Mouse (Mus musculus) MEL (cell line): ENCODE results near the gene Cd52. TPM values are rescaled to one million over a fixed set of nuclear protein-coding genes. Genes with fewer than 3 reads are reported as not detected.

ENCODE experiments used
- DNase-seq: peaks from one replicate; pipeline ENCODE4 v3.0.0; 2011; ENCODE audit warnings: low read depth, low spot score
- H3K27ac ChIP-seq: 2 replicates; pipeline ENCODE4 v1.5.1; 2012; ENCODE audit warnings: low read depth, mild to moderate bottlenecking, control low read depth, low read length, moderate library complexity; ENCODE audit not compliant: control insufficient read depth
- H3K27me3 ChIP-seq, 2 experiments: fragments of 150-350 bp in 1 of 2; sonication (generic) in 1 of 2; 2 replicates each; pipeline ENCODE4 v1.6.1; 2012; ENCODE audit warnings: low read length in 2 of 2, mild to moderate bottlenecking in 2 of 2, improper control_type of control experiment in 1 of 2, moderate library complexity in 1 of 2; ENCODE audit not compliant: insufficient read depth in 2 of 2, control insufficient read depth in 1 of 2
- H3K36me3 ChIP-seq, 2 experiments: 2 replicates each; pipeline ENCODE4 v1.6.1; 2012 to 2014; ENCODE audit warnings: low read length in 2 of 2, improper control_type of control experiment in 1 of 2, inconsistent platforms in 1 of 2, mild to moderate bottlenecking in 1 of 2; ENCODE audit not compliant: insufficient read depth in 2 of 2, control insufficient read depth in 1 of 2
- H3K4me1 ChIP-seq, 2 experiments: fragments of 150-350 bp in 1 of 2; sonication (generic) in 1 of 2; 2 replicates each; pipeline ENCODE4 v1.6.1; 2012; ENCODE audit warnings: low read length in 2 of 2, improper control_type of control experiment in 1 of 2, mild to moderate bottlenecking in 1 of 2; ENCODE audit not compliant: insufficient read depth in 2 of 2, control insufficient read depth in 1 of 2
- H3K4me3 ChIP-seq, 2 experiments: fragments of 150-350 bp in 1 of 2; sonication (generic) in 1 of 2; 2 replicates each; pipeline ENCODE4 v1.5.1; 2012; ENCODE audit warnings: low read depth in 2 of 2, low read length in 2 of 2, mild to moderate bottlenecking in 2 of 2, moderate library complexity in 2 of 2, control low read depth in 1 of 2, improper control_type of control experiment in 1 of 2; ENCODE audit not compliant: control insufficient read depth in 1 of 2, insufficient read depth in 1 of 2
- H3K79me2 ChIP-seq: 2 replicates; pipeline ENCODE4 v1.6.1; 2012; ENCODE audit warnings: mild to moderate bottlenecking, low read length, moderate library complexity; ENCODE audit not compliant: control insufficient read depth, poor library complexity, insufficient read depth
- H3K9ac ChIP-seq: 2 replicates; pipeline ENCODE4 v1.6.1; 2012; ENCODE audit warnings: low read depth, mild to moderate bottlenecking, control low read depth, low read length, moderate library complexity; ENCODE audit not compliant: control insufficient read depth, poor library complexity, severe bottlenecking
- H3K9me3 ChIP-seq: fragments of 150-350 bp; sonication (generic); replicated peaks from 2 replicates; pipeline ENCODE4 v1.6.1; 2012; ENCODE audit warnings: mild to moderate bottlenecking, low read length, improper control_type of control experiment, moderate library complexity; ENCODE audit not compliant: insufficient read depth
- BHLHE40 ChIP-seq: IDR thresholded peaks from 2 replicates; pipeline ENCODE4 v1.6.1; 2012; ENCODE audit warnings: low read depth, mild to moderate bottlenecking, inconsistent platforms, low read length, improper control_type of control experiment, borderline replicate concordance
- CHD2 ChIP-seq: IDR thresholded peaks from 2 replicates; pipeline ENCODE4 v1.6.1; 2011; ENCODE audit warnings: low read length, improper control_type of control experiment
- CTCF ChIP-seq, 3 experiments: IDR thresholded peaks in 2 of 3; conservative IDR thresholded peaks in 1 of 3; 2 replicates each; pipeline ENCODE4 v1.5.1; 2011 to 2012; ENCODE audit warnings: low read length in 3 of 3, low read depth in 2 of 3, mild to moderate bottlenecking in 2 of 3, improper control_type of control experiment in 1 of 3, inconsistent platforms in 1 of 3, mixed read lengths in 1 of 3, moderate library complexity in 1 of 3; ENCODE audit not compliant: control insufficient read depth in 1 of 3, insufficient read depth in 1 of 3, poor library complexity in 1 of 3, severe bottlenecking in 1 of 3
- E2F4 ChIP-seq: IDR thresholded peaks from 2 replicates; pipeline ENCODE4 v1.6.1; 2011; ENCODE audit warnings: low read depth, low read length, improper control_type of control experiment, borderline replicate concordance
- ETS1 ChIP-seq: IDR thresholded peaks from 2 replicates; pipeline ENCODE4 v1.6.1; 2012; ENCODE audit warnings: low read depth, mild to moderate bottlenecking, inconsistent platforms, low read length, improper control_type of control experiment, moderate library complexity
- GABPA ChIP-seq: IDR thresholded peaks from 2 replicates; pipeline ENCODE4 v1.6.1; 2012; ENCODE audit warnings: low read depth, mild to moderate bottlenecking, inconsistent platforms, low read length, improper control_type of control experiment, moderate library complexity
- GATA1 ChIP-seq: IDR thresholded peaks from 2 replicates; pipeline ENCODE4 v1.6.1; 2011; ENCODE audit warnings: low read depth, low read length, improper control_type of control experiment
- JUND ChIP-seq: IDR thresholded peaks from 2 replicates; pipeline ENCODE4 v1.6.1; 2011; ENCODE audit warnings: low read depth, mild to moderate bottlenecking, improper control_type of control experiment, low read length
- MAFK ChIP-seq: IDR thresholded peaks from 2 replicates; pipeline ENCODE4 v1.6.1; 2011; ENCODE audit warnings: low read depth, mild to moderate bottlenecking, low read length, improper control_type of control experiment, borderline replicate concordance
- NRF1 ChIP-seq: IDR thresholded peaks from 2 replicates; pipeline ENCODE4 v1.6.1; 2014; ENCODE audit warnings: low read depth, mild to moderate bottlenecking, inconsistent platforms, low read length, improper control_type of control experiment, moderate library complexity; ENCODE audit not compliant: poor library complexity, insufficient read depth, severe bottlenecking
- POLR2AphosphoS5 ChIP-seq: IDR thresholded peaks from 2 replicates; pipeline ENCODE4 v1.6.1; 2012; ENCODE audit warnings: low read depth, borderline replicate concordance, mild to moderate bottlenecking, inconsistent platforms, low read length, moderate library complexity, mixed read lengths
- RAD21 ChIP-seq: IDR thresholded peaks from 2 replicates; pipeline ENCODE4 v1.6.1; 2011; ENCODE audit warnings: mild to moderate bottlenecking, low read depth, low read length, improper control_type of control experiment
- SIN3A ChIP-seq: IDR thresholded peaks from 2 replicates; pipeline ENCODE4 v1.6.1; 2012; ENCODE audit warnings: low read length, improper control_type of control experiment, inconsistent platforms
- SMC3 ChIP-seq: IDR thresholded peaks from 2 replicates; pipeline ENCODE4 v1.6.1; 2011; ENCODE audit warnings: low read depth, low read length, improper control_type of control experiment
- TBP ChIP-seq: IDR thresholded peaks from 2 replicates; pipeline ENCODE4 v1.8.0; 2011; ENCODE audit warnings: low read depth, low read length, improper control_type of control experiment
- TCF12 ChIP-seq: IDR thresholded peaks from 2 replicates; pipeline ENCODE4 v1.6.1; 2014; ENCODE audit warnings: low read depth, mild to moderate bottlenecking, inconsistent platforms, low read length, improper control_type of control experiment, moderate library complexity
- USF1 ChIP-seq: IDR thresholded peaks from 2 replicates; pipeline ENCODE4 v1.6.1; 2014; ENCODE audit warnings: low read depth, mild to moderate bottlenecking, inconsistent platforms, low read length, improper control_type of control experiment, moderate library complexity
- USF2 ChIP-seq, 2 experiments: IDR thresholded peaks; 2 replicates each; pipeline ENCODE4 v1.6.1; 2011 to 2012; ENCODE audit warnings: improper control_type of control experiment in 2 of 2, low read length in 2 of 2, borderline replicate concordance in 1 of 2, inconsistent platforms in 1 of 2, low read depth in 1 of 2, mild to moderate bottlenecking in 1 of 2; ENCODE audit not compliant: insufficient read depth in 1 of 2
- ZC3H11A ChIP-seq: IDR thresholded peaks from 2 replicates; pipeline ENCODE4 v1.6.1; 2012; ENCODE audit warnings: low read depth, mild to moderate bottlenecking, inconsistent platforms, low read length, improper control_type of control experiment
- ZKSCAN1 ChIP-seq: IDR thresholded peaks from 2 replicates; pipeline ENCODE4 v1.6.1; 2012; ENCODE audit warnings: low read depth, mild to moderate bottlenecking, inconsistent platforms, low read length, improper control_type of control experiment, moderate library complexity
- polyA plus RNA-seq, 2 experiments: library from polyadenylated mRNA; stranded (reverse) in 1 of 2; unstranded in 1 of 2; fragments of >175 nt in 1 of 2; fragments of >200 nt in 1 of 2; gene quantifications; 2 replicates each; pipeline versions ENCODE4 v1.2.1 to v1.2.4; 2012; ENCODE audit warnings: low replicate concordance in 2 of 2, low read depth in 1 of 2; ENCODE audit not compliant: insufficient read length in 2 of 2, insufficient read depth in 1 of 2, missing spikeins in 1 of 2
- total RNA-seq: library from RNA; depleted of rRNA; stranded (reverse); fragments of 300-350 nt; gene quantifications from 2 replicates; pipeline ENCODE4 v1.2.3, GENCODE M21; 2012; rRNA removed

The Cd52 gene
- total and polyA plus RNA-seq, 3 experiments: 0.86 to 1.3 TPM; not detected in 1

- H3K36me3 ChIP-seq: no peaks in the 10 kb centered on the region
- peak; percentile 68 for DNase-seq
- no peak overlapping the region for H3K9ac ChIP-seq
- no peak overlapping the region for H3K4me3 ChIP-seq
- H3K9me3 ChIP-seq: no peaks in the 10 kb centered on the region
- H3K27ac ChIP-seq: no peak overlapping the region
- TF ChIP-seq TCF12 (no peak), RAD21 (peak; percentile 93), ZKSCAN1 (no peak), SIN3A (peak; percentile 39; the same call in 1 of the 2 replicates), GABPA (no peak), TBP (no peak), USF1 (no peak), ETS1 (no peak), ZC3H11A (peak; percentile 91), POLR2AphosphoS5 (no peak), MAFK (no peak), NRF1 (no peak), E2F4 (no peak), CHD2 (no peak), USF2 (IDR thresholded peaks at IDR 0.05; ENCODE audit: borderline replicate concordance in 1 of 2, insufficient read depth in 1 of 2, low read depth in 1 of 2, low read length in 2 of 2) (no peak), SMC3 (peak; percentile 90), BHLHE40 (no peak), JUND (no peak), GATA1 (no peak), CTCF (IDR thresholded peaks at IDR 0.05 in 2 of 3, conservative IDR thresholded peaks at IDR 0.05 in 1 of 3; ENCODE audit: control insufficient read depth in 1 of 3, insufficient read depth in 1 of 3, low read depth in 2 of 3, low read length in 3 of 3, poor library complexity in 1 of 3, severe bottlenecking in 1 of 3) (peak; percentile 92 to 98 (median 96))
- peaks cover 0 to 2% of the 10 kb centered on the region in 2 experiments; a peak in 3 of 4 replicates for H3K27me3 ChIP-seq
- no peaks in the 10 kb centered on the region for H3K4me1 ChIP-seq
- no peaks in the 10 kb centered on the region for H3K79me2 ChIP-seq
Measured at GRCm38 (mm10) chr4:134035953-134036352, 58.9 kb downstream of the Cd52 start.

Other genes with a start within 250 kb of the Cd52 start
- 45.3 and 45.7 TPM in 2 replicates for gene Rps6ka1, start 207.3 kb downstream of the Cd52 start, total RNA-seq
- gene Rps6ka1, start 207.3 kb downstream of the Cd52 start, polyA plus RNA-seq: 10 to 100 TPM in 1 of 2 experiments, not detected in 1; 68.9 TPM
- 125 and 131 TPM in 2 replicates for gene Hmgn2, start 126.4 kb downstream of the Cd52 start, total RNA-seq
- gene Hmgn2, start 126.4 kb downstream of the Cd52 start, polyA plus RNA-seq: 100 to 1,000 TPM; 186 to 230 TPM
- gene Dhdds, start 94.2 kb downstream of the Cd52 start, total RNA-seq: 15.9 and 19.0 TPM in 2 replicates
- gene Dhdds, start 94.2 kb downstream of the Cd52 start, polyA plus RNA-seq: 10 to 100 TPM in 1 of 2 experiments, not detected in 1; 37.7 TPM
- gene Lin28a, start 76.2 kb downstream of the Cd52 start, total RNA-seq: not detected in 2 replicates
- gene Lin28a, start 76.2 kb downstream of the Cd52 start, polyA plus RNA-seq: under 1 TPM in 1 of 2 experiments, not detected in 1; 0.01 TPM
- gene Zfp683, start 41.2 kb downstream of the Cd52 start, total RNA-seq: not detected in 2 replicates
- gene Zfp683, start 41.2 kb downstream of the Cd52 start, polyA plus RNA-seq: not detected
- 0.65 and 0.72 TPM in 2 replicates for gene Crybg2, start 34.3 kb downstream of the Cd52 start, total RNA-seq
- 1 to 10 TPM in 1 of 2 experiments, not detected in 1; 2.3 TPM for gene Crybg2, start 34.3 kb downstream of the Cd52 start, polyA plus RNA-seq
- gene Ubxn11, start 7.5 kb upstream of the Cd52 start, total RNA-seq: 2.6 and 5.4 TPM in 2 replicates
- 10 to 100 TPM in 1 of 2 experiments, not detected in 1; 11.9 TPM for gene Ubxn11, start 7.5 kb upstream of the Cd52 start, polyA plus RNA-seq
- 122 and 126 TPM in 2 replicates for gene Sh3bgrl3, start 33.7 kb upstream of the Cd52 start, total RNA-seq
- gene Sh3bgrl3, start 33.7 kb upstream of the Cd52 start, polyA plus RNA-seq: 100 to 1,000 TPM in 1 of 2 experiments, not detected in 1; 414 TPM
- 30.8 and 32.9 TPM in 2 replicates for gene Cep85, start 92.0 kb upstream of the Cd52 start, total RNA-seq
- 10 to 100 TPM; 80.9 to 81.1 TPM for gene Cep85, start 92.0 kb upstream of the Cd52 start, polyA plus RNA-seq
- gene Gm7534, start 107.9 kb upstream of the Cd52 start, total RNA-seq: not detected in 2 replicates
- gene Gm7534, start 107.9 kb upstream of the Cd52 start, polyA plus RNA-seq: not detected
- gene Catsper4, start 132.3 kb upstream of the Cd52 start, total RNA-seq: not detected in 2 replicates
- gene Catsper4, start 132.3 kb upstream of the Cd52 start, polyA plus RNA-seq: not detected
- gene Cnksr1, start 143.3 kb upstream of the Cd52 start, total RNA-seq: not detected in 2 replicates
- gene Cnksr1, start 143.3 kb upstream of the Cd52 start, polyA plus RNA-seq: under 1 TPM in 1 of 2 experiments, not detected in 1; 0.07 TPM
- 1.6 and 2.8 TPM in 2 replicates for gene E130218I03Rik, start 148.6 kb upstream of the Cd52 start, total RNA-seq
- 1 to 10 TPM in 1 of 2 experiments, not detected in 1; 1.6 TPM for gene E130218I03Rik, start 148.6 kb upstream of the Cd52 start, polyA plus RNA-seq
- 27.3 and 30.4 TPM in 2 replicates for gene Zfp593, start 150.5 kb upstream of the Cd52 start, total RNA-seq
- 10 to 100 TPM in 1 of 2 experiments, not detected in 1; 33.9 TPM for gene Zfp593, start 150.5 kb upstream of the Cd52 start, polyA plus RNA-seq
- gene Gm30191, start 151.9 kb upstream of the Cd52 start, total RNA-seq: not detected in 2 replicates
- not detected for gene Gm30191, start 151.9 kb upstream of the Cd52 start, polyA plus RNA-seq
- not detected in 2 replicates for gene Grrp1, start 159.0 kb upstream of the Cd52 start, total RNA-seq
- not detected for gene Grrp1, start 159.0 kb upstream of the Cd52 start, polyA plus RNA-seq
- gene Pdik1l, start 192.8 kb upstream of the Cd52 start, total RNA-seq: 13.0 and 14.3 TPM in 2 replicates
- gene Pdik1l, start 192.8 kb upstream of the Cd52 start, polyA plus RNA-seq: 10 to 100 TPM; 11.7 to 32.1 TPM
- gene Trim63, start 220.0 kb upstream of the Cd52 start, total RNA-seq: not detected in 2 replicates
- gene Trim63, start 220.0 kb upstream of the Cd52 start, polyA plus RNA-seq: not detected
- gene Slc30a2, start 248.1 kb upstream of the Cd52 start, total RNA-seq: 0.46 and 0.54 TPM in 2 replicates
- gene Slc30a2, start 248.1 kb upstream of the Cd52 start, polyA plus RNA-seq: under 1 TPM in 1 of 2 experiments, not detected in 1; 0.39 TPM